Mouse (Mus musculus): Measurements from ENCODE around the gene Olfr33. TPM values are rescaled to one million over a fixed set of nuclear protein-coding genes. Genes with fewer than 3 reads are reported as not detected.

Gene Olfr33
- total and polyA plus RNA-seq, 3 experiments = not detected

DNA sequence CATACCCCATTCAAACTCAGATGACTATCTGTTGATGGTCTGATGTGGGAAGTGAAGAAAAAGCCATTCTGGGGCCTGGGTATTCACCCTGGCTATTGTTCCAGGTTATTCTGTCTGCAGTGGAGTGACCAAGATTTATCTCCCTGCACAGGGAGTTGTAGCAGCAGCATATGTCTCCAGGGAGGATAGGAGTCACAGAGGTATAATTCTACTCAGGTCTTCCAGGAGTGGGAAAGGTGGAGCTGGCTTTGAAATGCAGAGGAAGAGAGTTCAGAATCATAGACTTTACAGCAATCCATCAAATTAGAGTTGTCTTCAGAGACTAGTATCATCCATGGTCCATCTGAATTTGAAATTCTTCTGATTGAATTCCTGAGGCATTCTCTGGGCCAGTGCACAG lies 8.5 kb upstream of the Olfr33 start, which contains the start of gene Olfr559:
Olfr559 (minus strand) TSS at position 101 of the 400 bp plus-strand sequence.
- TF ChIP-seq USF2 (IDR thresholded peaks at IDR 0.05; ENCODE audit: borderline replicate concordance in 1 of 2, insufficient read depth in 1 of 2, low read depth in 1 of 2, low read length in 2 of 2) (no peak), SMC3 (IDR thresholded peaks at IDR 0.05; ENCODE audit: low read depth, low read length) (no peak), E2F4 (IDR thresholded peaks at IDR 0.05; ENCODE audit: borderline replicate concordance, low read depth, low read length) (no peak), RAD21 (IDR thresholded peaks at IDR 0.05; ENCODE audit: low read depth, low read length) (no peak)
- H3K36me3 ChIP-seq (ENCODE audit: control insufficient read depth in 1 of 2, insufficient read depth in 2 of 2, low read length in 2 of 2) = no peaks in the 10 kb centered on the region
- no peak for DNase-seq (ENCODE audit: low read depth, low spot score)
- H3K9ac ChIP-seq (ENCODE audit: control insufficient read depth, low read depth, low read length, poor library complexity, severe bottlenecking) = no peak within 1 kb of the TSS
- H3K27ac ChIP-seq (ENCODE audit: control insufficient read depth, low read depth, low read length) = no peak within 1 kb of the TSS
- H3K27me3 ChIP-seq (ENCODE audit: control insufficient read depth in 1 of 2, insufficient read depth in 2 of 2, low read length in 2 of 2) = no peaks in the 10 kb centered on the region
- no peaks in the 10 kb centered on the region for H3K4me1 ChIP-seq (ENCODE audit: control insufficient read depth in 1 of 2, insufficient read depth in 2 of 2, low read length in 2 of 2)
- no peaks in the 10 kb centered on the region for H3K79me2 ChIP-seq (ENCODE audit: control insufficient read depth, insufficient read depth, low read length, poor library complexity)
- H3K4me3 ChIP-seq (ENCODE audit: control insufficient read depth in 1 of 2, insufficient read depth in 1 of 2, low read depth in 2 of 2, low read length in 2 of 2) = no peak within 1 kb of the TSS
- no peaks in the 10 kb centered on the region for H3K9me3 ChIP-seq (replicated peaks; ENCODE audit: insufficient read depth, low read length)

DNA sequence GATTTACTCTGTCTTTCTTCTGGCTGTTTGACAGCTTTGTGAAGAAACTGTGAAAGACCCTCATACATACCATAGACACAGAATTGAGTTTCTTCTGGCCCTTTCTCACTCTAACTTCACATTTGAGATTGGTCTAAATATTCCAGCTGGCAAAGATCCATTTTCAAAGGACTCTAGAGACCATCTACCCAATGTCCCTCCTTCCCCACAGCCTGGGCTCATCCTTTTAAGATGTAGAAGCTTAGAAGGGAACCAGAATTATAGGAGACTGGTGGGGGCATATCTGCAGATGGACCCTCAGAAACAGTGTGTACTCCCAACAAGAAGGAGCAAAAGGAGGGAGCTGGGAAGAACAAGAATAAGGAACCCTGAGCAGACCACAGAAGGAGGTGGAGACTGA lies 17.0 kb downstream of the Olfr33 start, which contains the start of gene Olfr558:
Olfr558 (plus strand) TSS at position 301 of the 400 bp plus-strand sequence.
- no peak for DNase-seq (ENCODE audit: low read depth, low spot score)
- Histone ChIP-seq H3K4me1 (ENCODE audit: control insufficient read depth in 1 of 2, insufficient read depth in 2 of 2, low read length in 2 of 2) (no peaks in the 10 kb centered on the region), H3K4me3 (ENCODE audit: control insufficient read depth in 1 of 2, insufficient read depth in 1 of 2, low read depth in 2 of 2, low read length in 2 of 2) (no peak within 1 kb of the TSS), H3K27ac (ENCODE audit: control insufficient read depth, low read depth, low read length) (no peak within 1 kb of the TSS), H3K27me3 (ENCODE audit: control insufficient read depth in 1 of 2, insufficient read depth in 2 of 2, low read length in 2 of 2) (no peaks in the 10 kb centered on the region; a peak in 1 of 4 replicates), H3K9ac (ENCODE audit: control insufficient read depth, low read depth, low read length, poor library complexity, severe bottlenecking) (no peak within 1 kb of the TSS), H3K79me2 (ENCODE audit: control insufficient read depth, insufficient read depth, low read length, poor library complexity) (no peaks in the 10 kb centered on the region), H3K9me3 (replicated peaks; ENCODE audit: insufficient read depth, low read length) (no peaks in the 10 kb centered on the region), H3K36me3 (ENCODE audit: control insufficient read depth in 1 of 2, insufficient read depth in 2 of 2, low read length in 2 of 2) (no peaks in the 10 kb centered on the region)
- no peak for TF ChIP-seq GABPA (IDR thresholded peaks at IDR 0.05; ENCODE audit: low read depth, low read length)
- TF ChIP-seq MAZ (IDR thresholded peaks at IDR 0.05; ENCODE audit: low read depth, low read length) = no peak
- TF ChIP-seq USF2 (IDR thresholded peaks at IDR 0.05; ENCODE audit: borderline replicate concordance in 1 of 2, insufficient read depth in 1 of 2, low read depth in 1 of 2, low read length in 2 of 2) = no peak
- no peak for TF ChIP-seq JUND (IDR thresholded peaks at IDR 0.05; ENCODE audit: low read depth, low read length)
- no peak for TF ChIP-seq EP300 (IDR thresholded peaks at IDR 0.05; ENCODE audit: low read depth in 1 of 2, low read length in 2 of 2)

- H3K9me3 ChIP-seq (replicated peaks; ENCODE audit: insufficient read depth, low read length) = no peaks in the 10 kb centered on the region
- TF ChIP-seq UBTF (IDR thresholded peaks at IDR 0.05; ENCODE audit: borderline replicate concordance, insufficient read depth, low read depth, low read length) (no peak), ZC3H11A (IDR thresholded peaks at IDR 0.05; ENCODE audit: low read depth, low read length) (no peak), NRF1 (IDR thresholded peaks at IDR 0.05; ENCODE audit: insufficient read depth, low read depth, low read length, poor library complexity, severe bottlenecking) (no peak), ELF1 (IDR thresholded peaks at IDR 0.05; ENCODE audit: low read depth, low read length) (no peak), USF2 (IDR thresholded peaks at IDR 0.05; ENCODE audit: borderline replicate concordance in 1 of 2, insufficient read depth in 1 of 2, low read depth in 1 of 2, low read length in 2 of 2) (no peak), HCFC1 (IDR thresholded peaks at IDR 0.05; ENCODE audit: low read depth, low read length) (no peak), MEF2A (IDR thresholded peaks at IDR 0.05; ENCODE audit: extremely low read depth, insufficient replicate concordance, low read depth, low read length, poor library complexity, severe bottlenecking) (no peak), MAZ (IDR thresholded peaks at IDR 0.05; ENCODE audit: low read depth, low read length) (no peak), GATA1 (IDR thresholded peaks at IDR 0.05; ENCODE audit: low read depth, low read length) (no peak), ZKSCAN1 (IDR thresholded peaks at IDR 0.05; ENCODE audit: low read depth, low read length) (no peak), TAL1 (IDR thresholded peaks at IDR 0.05; ENCODE audit: low read length) (no peak), MYC (IDR thresholded peaks at IDR 0.05; ENCODE audit: low read depth, low read length) (no peak), CHD2 (IDR thresholded peaks at IDR 0.05; ENCODE audit: low read length) (no peak), EP300 (IDR thresholded peaks at IDR 0.05; ENCODE audit: low read depth in 1 of 2, low read length in 2 of 2) (no peak), ZNF384 (IDR thresholded peaks at IDR 0.05; ENCODE audit: low read depth, low read length) (no peak), JUND (IDR thresholded peaks at IDR 0.05; ENCODE audit: low read depth, low read length) (no peak)
Observed at GRCm38 (mm10) chr7:102698461-102698860, 20.4 kb downstream of the Olfr33 start.

More at GRCm38 (mm10) chr7:102698461-102698860, 20.4 kb downstream of the Olfr33 start:
- Histone ChIP-seq H3K4me1 (ENCODE audit: control insufficient read depth in 1 of 2, insufficient read depth in 2 of 2, low read length in 2 of 2) (no peaks in the 10 kb centered on the region), H3K9ac (ENCODE audit: control insufficient read depth, low read depth, low read length, poor library complexity, severe bottlenecking) (no peak overlapping the region), H3K79me2 (ENCODE audit: control insufficient read depth, insufficient read depth, low read length, poor library complexity) (no peaks in the 10 kb centered on the region), H3K27ac (ENCODE audit: control insufficient read depth, low read depth, low read length) (no peak overlapping the region), H3K36me3 (ENCODE audit: control insufficient read depth in 1 of 2, insufficient read depth in 2 of 2, low read length in 2 of 2) (no peaks in the 10 kb centered on the region), H3K27me3 (ENCODE audit: control insufficient read depth in 1 of 2, insufficient read depth in 2 of 2, low read length in 2 of 2) (no peaks in the 10 kb centered on the region), H3K4me3 (ENCODE audit: control insufficient read depth in 1 of 2, insufficient read depth in 1 of 2, low read depth in 2 of 2, low read length in 2 of 2) (no peak overlapping the region)
- no peak for DNase-seq (ENCODE audit: low read depth, low spot score)
